Mouse (Mus musculus) frontal cortex, adult 2 months (tissue): ENCODE measurements around the gene Mrpl38. TPM values are rescaled to one million over a fixed set of nuclear protein-coding genes. Genes with fewer than 3 reads are reported as not detected.
A peak's percentile ranks its signal among the peaks of the same experiment; 100 is the strongest.

Source experiments
- DNase-seq, 2 experiments: peaks; one replicate each; pipeline ENCODE4 v3.0.0; 2022; ENCODE audit warnings: low spot score in 1 of 2; ENCODE audit errors: extremely low spot score in 1 of 2
- polyA plus RNA-seq: library from polyadenylated mRNA; depleted of rRNA; stranded (reverse); fragments of >200 nt; gene quantifications from 2 replicates; pipeline ENCODE4 v1.2.3, GENCODE M21; 2012

Mrpl38 gene
- polyA plus RNA-seq, 1 experiment: 36.1 TPM

DNA sequence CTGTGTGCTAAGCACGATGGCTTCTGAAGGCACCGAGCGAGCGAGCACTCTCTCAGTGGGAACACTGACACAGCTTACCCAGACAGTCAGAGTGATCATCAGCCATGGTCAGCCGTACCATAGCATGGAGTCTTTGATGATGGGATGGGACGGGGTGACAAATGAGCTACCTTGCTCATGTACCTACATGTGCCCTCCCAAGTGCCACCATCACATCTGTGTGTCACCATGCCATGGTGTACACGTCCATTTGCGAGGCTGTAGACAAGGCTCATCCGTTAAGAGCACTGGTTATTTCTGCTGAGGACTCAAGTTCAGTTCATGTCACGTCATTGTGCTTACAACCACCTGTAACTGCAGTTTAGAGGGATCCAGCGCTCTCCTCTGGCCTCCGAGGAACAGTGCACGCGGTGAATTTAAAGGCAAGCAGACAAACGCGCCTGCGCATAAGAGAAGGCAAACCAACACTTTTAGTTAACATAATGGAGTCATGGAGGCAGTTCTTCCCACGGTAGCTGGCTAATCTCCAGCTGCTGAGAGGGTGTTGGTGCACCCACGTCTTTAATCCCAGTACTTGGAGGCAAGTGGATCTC, 27.0 kb downstream of the Mrpl38 start:
- no peak for DNase-seq

DNA sequence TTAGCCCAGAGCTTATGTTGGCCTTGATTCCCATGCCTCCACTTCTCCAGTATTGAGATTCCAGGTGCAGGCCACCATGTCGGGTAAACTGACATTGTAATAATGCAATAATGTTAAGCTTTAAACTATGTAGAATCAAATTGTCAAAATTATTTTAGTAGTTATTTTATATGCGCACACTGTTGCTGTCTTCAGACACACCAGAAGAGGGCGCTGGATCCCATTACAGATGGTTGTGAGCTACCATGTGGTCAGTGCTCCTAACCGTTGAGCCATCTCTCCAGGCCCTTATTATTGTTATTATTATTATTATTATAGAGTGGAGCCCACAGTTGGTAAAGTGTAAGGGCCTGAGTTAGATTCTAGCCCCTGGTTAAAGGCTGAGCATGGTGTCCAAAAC, 27.6 kb downstream of the Mrpl38 start:
- no peak for DNase-seq

DNA sequence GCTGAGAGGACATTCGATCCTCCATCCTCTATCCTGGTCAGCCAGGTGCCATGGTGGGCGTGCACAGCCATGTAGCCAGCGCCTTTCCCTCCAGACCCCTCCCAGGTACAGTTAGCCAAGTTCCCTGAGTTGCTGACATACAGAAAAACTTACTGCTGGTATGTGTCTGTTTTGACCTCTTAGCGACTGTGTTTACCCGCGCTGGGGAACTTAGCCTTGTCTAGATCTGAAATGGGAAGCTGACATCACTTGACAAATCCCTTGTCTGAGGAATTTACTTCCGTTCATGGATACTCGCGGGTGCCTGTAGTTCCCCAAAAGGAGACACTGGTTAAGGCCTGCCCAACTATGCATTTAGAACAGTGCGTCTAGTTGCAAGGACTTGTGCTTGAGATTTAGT, 28.1 kb downstream of the Mrpl38 start:
- no peak for DNase-seq

DNA sequence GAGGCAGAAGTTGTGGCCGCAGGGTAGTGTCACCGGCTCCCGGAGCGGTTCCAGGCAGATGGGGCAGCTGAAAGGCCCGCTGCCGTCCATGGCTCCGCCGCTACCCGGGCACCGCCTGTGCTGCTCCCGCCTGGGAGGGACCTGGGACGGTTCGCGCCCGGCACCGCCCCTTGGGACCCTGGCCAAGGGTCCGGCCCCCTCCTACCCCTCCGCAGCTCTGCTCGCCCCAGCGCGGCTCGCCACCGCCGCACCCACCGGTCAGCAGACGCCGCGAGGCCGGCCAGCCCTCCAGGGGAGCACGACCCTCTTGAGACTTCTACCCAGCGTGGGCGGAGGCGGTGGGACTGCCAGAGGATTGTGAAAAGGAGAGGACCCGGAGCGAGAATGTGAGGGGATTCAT, 28.5 kb downstream of the Mrpl38 start:
- DNase-seq: no peak

DNA sequence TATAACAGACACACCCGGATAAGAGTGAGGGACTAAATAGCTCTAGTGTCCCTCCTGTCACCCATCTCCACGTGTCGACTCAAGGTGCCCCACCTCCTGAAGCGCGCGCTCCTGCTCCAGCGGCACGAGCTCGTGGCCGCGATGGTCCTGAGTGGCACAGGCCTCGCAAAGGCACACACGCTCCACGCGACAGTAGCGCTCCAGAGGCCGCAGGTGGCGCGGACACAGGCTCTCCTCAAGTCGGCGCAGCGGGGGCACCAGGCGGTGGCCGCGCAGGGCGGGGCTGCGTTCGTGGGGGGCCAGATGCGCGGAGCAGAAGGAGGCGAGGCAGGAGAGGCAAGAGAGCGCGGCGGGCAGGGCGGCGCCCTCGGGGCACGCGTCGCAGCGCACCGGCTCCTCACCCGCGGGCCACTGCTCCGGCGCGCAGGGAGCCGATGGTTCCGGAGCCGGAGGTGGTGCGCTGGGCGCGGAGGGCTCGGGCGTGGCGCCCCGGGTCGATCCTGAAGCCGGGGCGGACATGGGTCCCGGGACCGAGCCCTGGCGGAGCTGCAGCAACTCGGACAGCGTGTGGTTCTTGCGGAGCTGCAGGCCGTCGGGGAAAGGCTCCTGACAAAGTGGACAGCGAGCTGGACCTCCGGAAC, 29.1 kb downstream of the Mrpl38 start:
- no peak for DNase-seq

DNA sequence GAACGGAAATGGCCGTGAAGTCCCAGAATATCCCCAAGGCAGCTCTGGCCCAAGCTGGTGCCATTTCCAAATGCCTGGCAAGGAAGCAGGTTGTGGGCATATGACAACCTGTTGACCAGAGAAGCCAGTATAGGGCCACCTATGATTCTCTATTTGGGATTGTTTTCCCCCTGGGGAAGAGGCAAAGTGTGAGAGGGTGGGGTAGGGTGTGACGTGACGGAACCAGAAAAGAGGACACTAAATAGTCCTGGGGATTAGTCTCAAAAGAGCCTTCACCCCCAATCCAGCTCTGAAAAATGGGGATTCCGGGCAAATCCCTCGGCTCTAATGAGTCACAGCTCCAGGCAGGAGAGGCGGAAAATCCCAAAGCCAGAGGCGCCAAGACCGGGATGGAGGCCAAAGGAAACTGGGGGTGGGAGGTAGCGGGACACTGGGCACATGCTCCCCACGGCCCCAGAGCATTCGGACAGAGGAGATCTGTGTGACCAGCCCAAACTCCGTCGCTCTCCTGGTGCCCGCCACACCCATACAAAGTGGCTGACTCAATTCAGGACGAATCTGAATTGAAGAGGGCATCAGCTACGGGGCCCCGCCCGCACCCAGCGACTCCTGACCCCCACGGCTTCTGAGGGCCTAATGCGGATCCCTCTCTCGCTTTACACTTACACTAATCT, 30.1 kb downstream of the Mrpl38 start:
- peak in 1 of 2 experiments; percentile 51 for DNase-seq

DNA sequence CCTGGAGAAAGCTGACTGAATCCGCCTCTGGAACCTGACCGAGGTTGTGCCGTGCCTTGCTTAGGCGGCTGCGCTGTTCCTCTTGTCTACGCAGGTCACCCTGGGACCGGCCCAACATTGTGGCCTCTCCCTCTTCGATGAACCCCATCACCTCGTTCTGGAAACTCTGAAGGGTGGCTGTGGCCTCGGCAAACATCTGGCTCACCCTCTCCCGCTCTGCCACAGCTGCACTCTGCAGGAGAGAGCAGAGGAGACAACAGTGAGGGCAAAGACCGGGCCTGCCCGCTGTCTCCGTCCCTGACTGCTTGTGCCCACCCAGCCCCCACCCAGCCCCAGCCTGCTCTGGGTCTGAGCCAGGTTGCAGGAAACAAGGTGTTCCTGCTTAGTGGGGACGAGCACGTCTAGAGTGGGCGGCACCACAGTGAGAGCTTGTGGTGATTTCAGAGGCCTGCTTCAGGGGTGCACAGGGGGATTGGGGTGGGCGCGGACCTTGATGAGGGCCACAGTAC, 30.8 kb downstream of the Mrpl38 start:
- DNase-seq: no peak

DNA sequence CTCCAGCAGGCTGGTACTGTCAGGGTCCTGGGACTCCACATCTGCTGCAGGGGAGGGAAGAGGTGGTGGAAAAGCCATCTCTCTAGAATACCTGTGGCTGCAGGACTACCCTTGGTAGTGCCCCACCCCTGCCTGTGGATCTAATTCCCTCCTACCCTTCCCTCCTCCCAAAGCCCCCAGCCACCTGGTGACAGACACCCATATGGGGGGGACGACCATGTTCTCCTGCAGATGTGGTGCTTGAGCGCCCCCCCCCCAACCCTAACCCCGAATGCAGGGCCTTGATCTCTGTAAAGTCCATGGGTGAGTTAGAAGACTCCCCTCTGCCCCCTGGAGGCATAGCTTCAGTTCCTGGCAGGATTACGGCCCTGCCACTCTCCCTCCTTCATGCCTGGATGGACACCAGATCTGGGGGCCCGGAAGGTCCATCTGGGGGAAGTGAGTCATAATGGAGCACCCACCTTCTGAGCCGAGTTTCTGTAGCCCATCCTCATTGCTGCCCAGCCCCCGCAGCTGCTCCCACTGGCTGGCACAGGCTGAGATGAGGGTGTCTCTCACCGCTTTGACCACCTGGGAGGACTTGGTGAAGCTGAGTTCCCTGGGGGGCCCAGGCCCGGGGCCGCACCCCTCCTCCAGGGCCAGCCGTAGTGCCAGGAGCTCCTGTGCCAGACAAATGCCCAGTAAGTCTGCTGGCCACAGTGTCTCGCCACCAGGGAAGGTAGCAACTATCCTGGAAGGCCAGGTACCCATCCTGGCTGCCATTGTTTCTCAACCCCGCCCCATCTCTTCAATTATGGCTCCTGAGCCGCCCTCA, 31.5 kb downstream of the Mrpl38 start:
- DNase-seq: no peak

DNA sequence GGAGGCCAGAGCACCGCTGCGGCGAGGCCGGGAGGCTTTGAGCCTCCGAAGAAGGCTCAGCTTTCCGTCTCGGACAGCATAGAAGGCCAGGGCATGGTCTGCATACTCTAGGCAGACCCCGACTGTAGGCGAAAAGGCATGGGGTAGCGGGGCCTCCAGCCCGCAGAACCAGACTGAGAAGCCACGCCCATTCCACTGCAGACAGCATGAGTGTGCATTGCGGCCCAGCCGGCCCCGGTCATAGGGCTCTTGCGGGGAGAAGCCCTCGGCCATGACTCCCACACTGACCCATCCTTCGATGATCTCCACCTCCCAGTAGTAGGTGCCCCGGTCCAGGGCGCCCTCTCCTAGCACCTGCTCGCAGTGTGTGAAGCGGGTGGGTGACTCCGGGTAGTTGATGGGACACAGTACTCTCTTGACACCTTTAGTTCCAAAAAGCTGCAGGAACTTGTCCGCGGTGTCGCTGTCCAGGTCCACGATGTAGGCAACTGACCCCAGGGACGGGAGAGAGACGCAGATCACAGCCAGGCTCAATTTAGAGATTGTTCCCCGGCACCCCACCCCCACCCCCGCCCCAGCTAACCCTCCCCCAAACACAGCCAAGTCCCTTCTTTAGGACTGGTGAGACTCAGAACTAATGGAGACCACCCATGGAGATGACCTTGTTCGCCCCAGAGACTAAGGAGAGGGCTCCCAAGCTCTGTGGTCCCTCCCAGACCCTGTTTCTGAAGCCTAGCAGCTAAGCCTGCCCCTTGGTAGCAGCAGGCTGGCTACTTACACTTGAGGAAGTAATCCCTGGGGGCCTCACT, 32.3 kb downstream of the Mrpl38 start:
- no peak for DNase-seq

DNA sequence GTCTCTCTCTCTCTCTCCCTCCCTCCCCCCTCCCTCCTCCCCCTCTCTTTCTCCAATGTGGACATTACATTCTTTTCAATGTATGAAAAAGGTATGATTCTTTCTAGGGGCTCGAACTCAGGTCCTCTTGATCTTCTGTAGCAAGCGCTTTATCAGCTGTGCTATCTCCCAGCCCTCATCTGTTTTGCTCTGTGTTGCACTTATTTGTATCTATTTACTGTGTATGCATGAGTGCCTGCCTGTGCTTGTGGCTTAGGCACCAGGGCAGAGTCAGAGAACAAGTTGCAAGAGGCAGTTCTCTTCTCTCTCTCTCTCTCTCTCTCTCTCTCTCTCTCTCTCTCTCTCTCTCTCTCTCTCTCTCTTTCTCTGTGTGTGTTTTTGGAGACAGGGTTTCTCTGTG, 33.6 kb downstream of the Mrpl38 start:
- no peak for DNase-seq

DNA sequence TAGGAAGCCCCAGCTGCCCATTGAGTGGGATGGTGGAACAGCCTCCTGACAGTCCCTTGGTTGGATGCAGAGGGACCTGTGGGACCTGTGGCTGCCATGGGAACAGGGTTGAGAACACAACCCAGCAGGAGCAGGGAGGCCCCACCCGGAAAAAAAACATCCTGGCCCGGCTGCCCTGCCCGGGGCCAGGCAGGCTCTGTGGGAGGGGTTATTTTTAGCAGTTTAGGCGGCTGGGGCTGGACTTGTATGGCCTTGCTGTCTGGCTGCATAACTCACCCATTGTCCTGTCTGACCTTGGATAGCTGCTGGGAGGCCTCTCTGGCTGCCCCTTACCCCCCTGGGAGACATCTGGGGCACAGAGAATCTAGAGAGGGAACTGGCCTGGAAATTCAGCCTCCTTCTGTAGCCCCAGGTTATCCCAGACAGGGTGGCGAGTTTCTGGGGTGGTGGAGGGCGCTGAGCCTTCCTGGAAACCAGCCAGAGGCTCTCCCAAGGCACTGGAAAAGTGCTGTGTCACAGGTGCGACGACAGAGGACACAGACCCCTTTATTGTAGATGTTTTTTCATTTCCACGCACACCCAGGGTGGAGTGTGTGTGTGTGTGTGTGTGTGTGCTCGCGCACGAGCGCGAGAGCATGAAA, 34.5 kb downstream of the Mrpl38 start:
- no peak for DNase-seq

DNA sequence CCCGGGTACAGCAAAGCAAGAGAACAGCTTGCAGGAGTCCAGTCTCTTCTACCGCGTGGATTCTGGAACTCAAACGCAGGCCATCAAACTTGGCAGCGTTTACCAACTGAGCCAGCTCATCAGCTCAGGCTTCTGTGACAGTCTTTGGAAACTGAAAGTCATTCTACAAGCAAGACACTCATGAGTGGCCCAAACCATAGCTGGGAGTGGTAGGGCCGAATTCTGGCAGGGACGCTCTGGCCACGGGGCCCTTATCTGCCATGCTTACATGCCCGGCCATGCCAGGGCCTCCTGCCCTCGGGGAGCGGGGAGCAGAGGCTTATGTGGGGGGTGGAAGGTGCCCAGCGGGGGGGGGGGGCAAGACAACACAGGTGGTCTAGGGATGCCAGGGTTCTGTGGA, 35.1 kb downstream of the Mrpl38 start:
- no peak for DNase-seq

DNA sequence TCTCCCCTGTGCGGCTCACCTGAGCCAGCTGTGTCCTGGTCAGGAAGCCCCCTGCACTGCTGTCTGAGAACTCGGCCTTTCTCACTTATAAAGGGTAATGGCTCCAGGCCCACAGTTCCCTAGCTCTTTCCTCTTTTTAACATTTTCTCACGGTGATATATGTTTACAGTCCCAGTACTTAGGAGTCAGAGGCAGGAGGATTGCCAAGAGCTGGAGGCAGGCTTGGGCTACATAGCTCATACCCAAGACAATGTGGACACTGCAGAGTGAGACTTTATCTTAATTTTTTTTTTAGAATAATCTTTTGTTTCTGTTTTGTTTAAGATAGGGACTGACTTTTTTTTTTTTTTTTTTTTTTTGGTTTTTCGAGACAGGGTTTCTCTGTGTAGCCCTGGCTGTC, 36.2 kb downstream of the Mrpl38 start:
- no peak for DNase-seq

DNA sequence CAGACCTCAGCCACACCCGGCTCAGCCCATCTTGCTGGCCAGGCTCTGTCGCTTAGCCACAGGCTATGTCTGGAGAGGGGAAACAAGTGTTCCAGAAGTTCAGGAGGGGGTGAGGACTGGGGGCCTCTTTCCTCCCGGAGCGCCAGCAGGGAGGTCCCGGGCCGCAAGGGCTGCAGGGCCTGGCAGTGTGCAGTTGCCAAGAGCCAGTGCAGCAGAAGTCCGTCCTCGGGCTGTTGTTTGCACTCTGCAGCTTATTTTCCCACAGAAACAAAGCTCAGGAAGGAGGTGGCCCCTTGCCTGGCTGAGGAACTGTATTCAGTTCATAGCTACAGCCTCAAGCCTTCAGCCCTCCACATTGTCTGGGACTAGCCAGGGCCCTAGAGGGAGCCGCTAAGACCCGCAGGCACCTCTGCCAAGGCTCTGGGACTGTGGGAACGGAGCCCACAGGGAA, 36.7 kb downstream of the Mrpl38 start:
- DNase-seq: no peak

DNA sequence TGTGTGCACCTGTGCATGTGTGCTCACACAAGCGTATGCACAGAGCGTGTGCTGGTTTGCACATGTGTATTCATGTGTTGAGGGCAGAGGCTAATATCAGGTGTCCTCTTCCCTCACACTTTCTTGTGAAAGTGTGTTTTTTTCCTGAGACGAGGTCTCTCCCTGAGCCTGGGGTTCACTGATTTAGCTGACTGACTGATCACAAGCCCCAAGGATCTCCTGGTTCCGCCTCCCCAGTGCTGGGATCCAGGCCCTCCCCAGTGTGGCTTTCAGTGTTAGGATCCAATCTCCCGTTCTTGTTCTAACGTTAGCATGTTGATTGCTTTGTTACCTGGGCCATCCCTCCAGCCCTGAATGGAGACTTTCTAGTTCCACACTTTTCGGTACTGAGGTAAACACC, 37.8 kb downstream of the Mrpl38 start:
- DNase-seq: no peak

DNA sequence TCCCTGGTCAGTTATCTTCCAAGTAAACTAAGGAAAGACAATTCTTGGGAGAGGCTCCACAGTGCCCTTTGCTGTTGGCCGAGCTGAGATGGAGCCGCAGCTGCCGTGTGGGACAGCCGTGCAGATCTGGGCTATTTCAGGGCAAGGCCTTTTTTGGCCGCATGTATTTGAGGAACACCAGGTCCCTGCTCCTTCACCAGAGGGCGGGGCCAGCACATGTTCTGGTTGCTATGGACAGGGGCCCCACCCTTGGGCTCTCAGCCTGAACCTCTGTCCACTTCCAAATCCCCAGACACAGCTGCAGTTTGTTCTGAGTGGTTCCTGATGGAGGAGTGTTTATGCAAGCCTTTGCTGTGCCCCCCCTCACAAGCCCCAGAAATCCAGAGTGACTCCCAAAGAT, 38.3 kb downstream of the Mrpl38 start:
- DNase-seq: no peak

DNA sequence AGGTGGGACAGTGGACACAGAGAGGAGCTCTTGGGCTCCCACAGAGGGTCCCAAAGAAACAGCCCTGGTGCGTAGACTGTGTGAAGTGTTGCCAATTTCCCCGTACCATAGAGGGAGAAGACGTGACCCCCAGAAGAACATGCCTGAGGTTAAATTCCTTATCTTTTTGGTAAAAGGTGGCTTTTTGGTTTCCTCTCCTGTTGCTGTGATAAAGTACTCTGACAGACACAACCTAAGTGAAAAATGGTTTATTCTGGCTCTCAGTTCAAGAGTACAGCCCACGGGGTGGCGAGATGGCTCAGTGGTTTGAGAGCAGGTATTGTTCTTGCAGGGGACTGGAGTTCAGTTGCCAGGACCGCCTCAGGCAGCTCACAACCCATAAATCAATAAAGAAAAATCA, 39.2 kb downstream of the Mrpl38 start:
- no peak for DNase-seq

DNA sequence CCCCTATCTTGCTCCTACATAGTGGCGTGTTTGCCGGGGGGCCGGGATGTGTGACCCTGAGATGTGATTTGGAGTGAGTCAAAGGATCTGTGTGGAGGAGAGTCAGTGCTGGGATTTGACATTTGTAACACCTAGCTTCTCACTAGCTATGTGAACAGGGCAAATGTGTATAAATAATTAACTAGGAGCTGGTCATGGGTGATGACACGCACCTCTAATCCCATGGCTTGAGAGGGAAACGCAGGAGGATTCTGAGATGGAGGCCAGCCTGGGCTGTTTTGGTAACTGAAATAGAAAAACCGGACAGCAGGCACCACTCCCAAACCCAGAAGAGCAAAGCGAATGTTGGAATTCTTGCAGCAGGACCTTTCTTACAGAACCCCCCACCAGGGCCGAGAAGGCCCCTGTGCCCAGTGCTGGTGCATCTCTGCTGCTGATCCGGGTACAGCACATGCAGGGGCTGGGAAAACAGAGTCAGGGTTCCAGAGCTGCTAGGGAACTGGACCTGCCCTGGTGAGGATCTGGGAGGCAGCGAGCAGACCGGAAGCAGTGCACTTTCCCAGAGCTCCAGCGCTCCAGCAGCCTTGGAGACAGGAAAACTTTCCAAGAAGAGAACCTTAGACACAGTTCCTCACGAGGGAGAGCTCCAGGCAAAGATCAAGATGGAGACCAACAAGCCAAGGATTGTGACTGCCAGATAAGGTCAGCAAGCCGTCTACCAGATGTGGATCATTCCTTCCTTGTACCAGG, 39.8 kb downstream of the Mrpl38 start:
- no peak for DNase-seq
